Mouse (Mus musculus) heart, adult 2 months (tissue): ENCODE measurements around the gene Unc13b.

ENCODE experiments used
- CTCF ChIP-seq: fragments of 200-600 bp; IDR thresholded peaks from 2 replicates; pipeline ENCODE4 v1.8.1; 2022; ENCODE audit warnings: antibody characterized with exemption, mild to moderate bottlenecking, moderate library complexity
- POLR2A ChIP-seq: fragments of 200-500 bp; IDR thresholded peaks from 2 replicates; pipeline ENCODE4 v1.6.1; 2011; ENCODE audit warnings: mild to moderate bottlenecking, low read depth, low read length, control low read depth; ENCODE audit not compliant: insufficient read depth

- TF ChIP-seq CTCF, result no peak
- no peak for TF ChIP-seq POLR2A
Measured at GRCm38 (mm10) chr4:43065471-43065870, 6.7 kb downstream of the Unc13b start.
